Mouse (Mus musculus) adrenal gland, postnatal 14 days (tissue): ENCODE results near the gene Xxylt1. TPM values are rescaled to one million over a fixed set of nuclear protein-coding genes. Genes with fewer than 3 reads are reported as not detected.
A peak's percentile ranks its signal among the peaks of the same experiment; 100 is the strongest.

ENCODE experiments used
- DNase-seq: peaks from one replicate; pipeline ENCODE4 v3.0.0; 2021; ENCODE audit warnings: mixed read lengths
- total RNA-seq: library from RNA; stranded (reverse); gene quantifications from 2 replicates; pipeline ENCODE4 v1.2.3, GENCODE M21; 2021

The Xxylt1 gene
- total RNA-seq, 1 experiment from 2014 or later, result 10.7 TPM

GRCm38 (mm10) chr16:31061246-31061880 is 19.9 kb downstream of the Xxylt1 start:
- no peak for DNase-seq

GRCm38 (mm10) chr16:31060714-31061113 is 20.5 kb downstream of the Xxylt1 start:
- DNase-seq, result no peak

- DNase-seq, result no peak
These were observed 21.0 kb downstream of the Xxylt1 start for GRCm38 (mm10) chr16:31060226-31060625.

- no peak for DNase-seq
These were observed 21.5 kb downstream of the Xxylt1 start for GRCm38 (mm10) chr16:31059730-31060129.

- DNase-seq, result no peak
These were observed 28.4 kb downstream of the Xxylt1 start for GRCm38 (mm10) chr16:31052812-31053211.

GRCm38 (mm10) chr16:31052177-31052726 is 29.0 kb downstream of the Xxylt1 start:
- DNase-seq, result no peak

GRCm38 (mm10) chr16:31050701-31051100 is 30.5 kb downstream of the Xxylt1 start:
- DNase-seq, result no peak

GRCm38 (mm10) chr16:31048194-31048593 is 33.0 kb downstream of the Xxylt1 start:
- DNase-seq, result no peak

- no peak for DNase-seq
These were observed 33.9 kb downstream of the Xxylt1 start for GRCm38 (mm10) chr16:31047186-31047898.

GRCm38 (mm10) chr16:31046217-31046659 is 35.0 kb downstream of the Xxylt1 start:
- peak; percentile 66 for DNase-seq

GRCm38 (mm10) chr16:31045211-31045610 is 36.0 kb downstream of the Xxylt1 start:
- DNase-seq, result no peak

GRCm38 (mm10) chr16:31043136-31043535 is 38.1 kb downstream of the Xxylt1 start:
- peak; percentile 41 for DNase-seq

GRCm38 (mm10) chr16:31041566-31041965 is 39.7 kb downstream of the Xxylt1 start:
- DNase-seq, result peak; percentile 74

- no peak for DNase-seq
These were observed 41.3 kb downstream of the Xxylt1 start for GRCm38 (mm10) chr16:31039803-31040459.

- DNase-seq, result no peak
These were observed 43.8 kb downstream of the Xxylt1 start for GRCm38 (mm10) chr16:31037431-31037830.

- DNase-seq, result no peak
These were observed 45.5 kb downstream of the Xxylt1 start for GRCm38 (mm10) chr16:31035651-31036245.

- no peak for DNase-seq
These were observed 46.0 kb downstream of the Xxylt1 start for GRCm38 (mm10) chr16:31035235-31035634.

GRCm38 (mm10) chr16:31034051-31034450 is 47.2 kb downstream of the Xxylt1 start:
- no peak for DNase-seq

- DNase-seq, result no peak
These were observed 51.3 kb downstream of the Xxylt1 start for GRCm38 (mm10) chr16:31029739-31030485.

GRCm38 (mm10) chr16:31027675-31028074 is 53.6 kb downstream of the Xxylt1 start:
- no peak for DNase-seq

- no peak for DNase-seq
These were observed 55.7 kb downstream of the Xxylt1 start for GRCm38 (mm10) chr16:31025516-31025915.

GRCm38 (mm10) chr16:31024997-31025396 is 56.2 kb downstream of the Xxylt1 start:
- no peak for DNase-seq
